Mouse (Mus musculus) monocyte, adult 2 months (primary cell): ENCODE measurements at regions not wholly inside any gene's neighbourhood (a gene's known extent, or its start where the extent isn't known, plus 50 kb on each side); places are given as distances from the start of the nearest gene placed in this dataset.

ENCODE experiments used
- DNase-seq, 2 experiments: peaks; one replicate each; pipeline ENCODE4 v3.0.0; 2022; ENCODE audit warnings: low spot score in 2 of 2, low read depth in 1 of 2

DNA sequence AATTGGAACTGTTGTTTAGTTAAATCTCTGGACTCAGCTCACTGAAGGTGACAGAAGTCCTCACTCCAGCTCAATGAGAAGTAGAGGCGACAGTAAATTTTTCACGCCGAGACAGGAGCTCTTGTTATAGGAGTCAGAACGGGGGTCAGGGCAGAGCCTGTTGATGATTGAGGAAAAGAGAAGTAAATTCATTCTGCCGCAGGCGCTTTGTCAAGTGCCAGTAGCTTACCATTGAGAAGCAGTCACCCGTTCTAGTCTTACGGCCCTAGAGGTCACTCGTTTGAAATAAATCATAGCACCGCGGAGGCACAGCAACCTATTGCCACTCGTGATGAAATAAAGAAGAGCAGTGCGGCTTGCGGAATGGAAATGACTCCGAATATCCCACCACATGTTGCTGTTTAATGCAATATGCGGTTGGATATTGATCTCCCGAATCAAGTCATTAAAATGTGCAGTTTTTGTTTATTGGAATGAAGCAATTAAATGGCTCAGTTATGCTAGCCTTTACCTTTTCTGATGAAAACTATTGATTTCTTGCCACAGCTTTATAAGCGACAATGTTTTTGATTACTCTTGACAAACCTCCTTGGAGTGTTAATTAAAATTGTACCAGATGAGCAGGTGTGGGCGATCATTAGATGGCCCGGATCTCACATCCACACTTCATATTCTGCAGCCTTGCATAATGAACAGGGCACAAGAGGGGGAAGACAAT, 152.7 kb downstream of the Zfp281 start:
- DNase-seq, result no peak

DNA sequence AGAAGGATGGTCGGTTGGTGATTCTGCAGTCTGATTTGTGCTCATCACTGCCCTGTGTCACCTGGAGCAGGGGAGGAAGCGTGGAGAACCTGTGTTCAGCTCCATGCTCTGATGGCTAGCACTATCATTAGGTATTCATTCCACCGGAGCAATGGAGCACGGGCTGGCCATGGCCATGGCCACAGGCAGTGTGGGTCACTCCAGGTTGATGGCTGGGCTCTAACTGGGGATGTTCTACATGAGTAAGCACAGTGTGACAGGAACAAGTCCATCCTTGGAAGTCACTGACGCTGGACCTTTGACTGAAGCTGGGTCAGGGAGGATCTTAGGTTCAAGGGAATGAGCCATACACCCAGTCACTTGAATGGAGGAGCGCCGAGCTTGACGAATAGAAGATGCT, 154.7 kb downstream of the Zfp281 start:
- DNase-seq, result no peak

GRCm38 (mm10) chr1:136781561-136782025, 156.9 kb downstream of the Zfp281 start:
- no peak for DNase-seq

- DNase-seq, result no peak
These were observed 157.6 kb downstream of the Zfp281 start for GRCm38 (mm10) chr1:136782261-136782660.

- DNase-seq, result no peak
These were observed 159.5 kb downstream of the Zfp281 start for GRCm38 (mm10) chr1:136784178-136784577.

- no peak for DNase-seq
These were observed 164.3 kb downstream of the Zfp281 start for GRCm38 (mm10) chr1:136788979-136789513.

GRCm38 (mm10) chr1:136791641-136792040, 166.9 kb downstream of the Zfp281 start:
- no peak for DNase-seq
